Mouse (Mus musculus): Measurements from ENCODE around the gene Stx2.

Gene Stx2

DNA sequence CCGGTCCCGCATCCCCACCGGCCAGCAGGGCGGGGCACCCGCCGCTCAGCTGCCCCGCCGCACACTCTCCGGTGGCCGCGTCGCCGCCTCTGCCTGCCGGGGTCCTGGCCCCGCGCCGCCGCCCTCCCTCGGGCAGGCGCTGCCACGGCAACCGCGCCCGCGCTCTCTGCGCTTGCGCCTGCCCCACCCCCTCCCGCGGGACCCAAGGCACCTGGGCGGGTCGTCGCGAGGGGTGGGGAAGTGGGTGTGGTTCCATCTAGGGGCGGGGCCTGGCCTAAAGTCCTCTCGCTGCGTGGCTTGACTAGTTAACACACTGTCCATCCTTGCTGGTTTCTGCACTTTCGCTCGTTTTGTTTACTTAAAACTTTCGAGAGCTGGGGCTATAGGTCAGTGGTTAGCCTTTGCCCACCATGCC is at the start of gene Stx2:
Stx2 (minus strand) TSS at position 163 of the 415 bp plus-strand sequence.
- DNase-seq (ENCODE audit: low spot score in 2 of 2), result peak; percentile 92 to 93

DNA sequence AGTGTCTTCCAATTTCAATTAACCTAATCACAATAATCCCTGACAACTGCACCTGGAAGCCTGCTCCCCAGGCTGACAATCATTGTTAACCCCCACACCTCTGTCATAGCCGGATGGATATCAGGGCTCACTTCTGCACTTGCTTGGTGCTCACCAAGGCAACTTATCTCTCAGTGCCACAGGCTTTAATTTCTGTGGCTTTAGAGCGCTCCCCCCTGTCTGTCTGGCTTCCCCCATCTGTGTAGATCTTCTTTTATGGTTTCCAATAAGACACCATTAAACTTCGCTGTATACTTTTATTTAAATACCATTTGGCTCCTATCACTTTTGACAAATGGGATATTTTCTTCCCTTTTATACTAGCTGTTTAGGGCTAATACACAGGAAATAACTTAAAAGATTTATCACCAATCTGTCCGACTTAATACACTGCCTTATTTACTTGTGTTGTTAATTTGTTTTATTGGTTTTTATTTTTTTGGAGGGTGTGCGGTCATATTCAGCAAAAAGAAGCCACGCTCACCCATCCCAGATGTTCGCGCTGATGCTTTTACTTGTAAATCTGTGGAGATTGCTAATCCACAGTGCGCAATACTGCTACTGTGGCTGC is 46.4 kb upstream of the Stx2 start:
- no peak for DNase-seq (ENCODE audit: low spot score in 2 of 2)

DNA sequence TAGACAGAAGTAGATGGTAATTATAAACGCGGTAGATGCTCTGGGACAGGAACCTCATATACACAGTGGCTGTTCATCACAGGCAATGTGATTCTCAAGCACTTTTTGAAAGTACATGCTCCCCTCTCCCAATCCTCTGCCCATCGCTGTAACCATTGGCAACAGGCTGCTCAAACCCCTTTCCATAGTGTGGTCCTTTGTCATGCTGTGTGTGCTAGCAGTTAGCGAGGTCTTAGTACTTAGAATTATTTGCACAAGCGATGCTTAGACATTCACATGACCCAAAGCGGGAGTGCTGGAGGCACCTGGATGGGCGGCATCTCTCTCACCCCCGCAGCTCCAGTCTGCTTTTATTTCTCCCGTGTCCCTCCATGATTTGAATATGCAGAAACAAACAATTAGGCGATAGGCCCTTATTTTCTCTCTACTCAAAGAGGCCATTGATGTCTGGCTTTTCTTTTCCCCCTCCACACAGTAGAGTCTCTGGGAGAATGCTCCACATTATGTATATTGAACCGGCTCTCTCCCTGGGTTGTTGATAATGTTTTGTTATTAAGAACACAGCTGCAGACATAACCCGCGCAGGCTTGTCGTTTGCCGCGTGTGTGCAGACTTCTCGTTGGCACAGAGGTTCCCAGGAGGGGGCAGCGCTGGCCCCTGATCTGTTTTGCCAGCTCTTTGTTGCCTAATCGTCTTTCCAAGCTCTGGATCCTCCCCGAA is 44.4 kb upstream of the Stx2 start:
- DNase-seq (ENCODE audit: low spot score in 2 of 2), result no peak

DNA sequence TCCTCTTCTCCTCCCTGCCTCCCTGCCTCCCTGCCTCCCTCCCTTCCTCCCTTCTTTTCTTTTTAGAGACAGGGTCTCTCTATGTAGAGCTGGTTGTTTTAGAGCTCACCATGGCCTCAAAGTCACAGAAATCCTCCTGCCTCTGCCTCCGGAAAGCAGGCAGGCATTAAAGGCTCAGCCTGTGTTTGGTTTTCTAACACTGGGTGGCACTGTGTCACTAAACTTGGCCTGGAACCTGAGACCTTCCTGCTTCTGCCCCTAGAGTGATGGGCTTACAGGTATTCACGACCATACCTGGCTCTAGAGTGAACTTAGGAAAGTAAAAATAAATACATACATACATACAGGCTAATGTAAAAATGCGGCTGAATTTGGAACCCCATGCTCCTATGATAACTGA is 43.5 kb upstream of the Stx2 start:
- no peak for DNase-seq (ENCODE audit: low spot score in 2 of 2)

DNA sequence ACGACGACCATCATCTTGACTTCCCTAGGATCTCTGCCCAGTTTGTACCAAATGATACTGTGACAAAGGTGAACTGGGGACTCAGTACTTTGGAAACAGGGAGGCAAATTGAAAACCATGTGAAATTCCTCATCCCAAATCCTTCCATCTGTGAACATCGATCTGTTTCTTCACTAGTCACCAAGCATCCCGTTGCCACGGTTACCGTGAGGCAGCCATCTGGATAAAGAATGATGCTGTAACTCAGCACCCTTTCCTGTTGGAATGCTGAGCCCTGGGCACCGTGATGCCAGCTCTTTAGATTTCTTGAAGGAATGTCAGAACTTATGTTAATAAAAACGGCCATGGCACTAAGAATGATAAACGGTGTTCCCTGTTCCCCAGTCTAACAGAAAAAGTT is 41.0 kb upstream of the Stx2 start:
- no peak for DNase-seq (ENCODE audit: low spot score in 2 of 2)

DNA sequence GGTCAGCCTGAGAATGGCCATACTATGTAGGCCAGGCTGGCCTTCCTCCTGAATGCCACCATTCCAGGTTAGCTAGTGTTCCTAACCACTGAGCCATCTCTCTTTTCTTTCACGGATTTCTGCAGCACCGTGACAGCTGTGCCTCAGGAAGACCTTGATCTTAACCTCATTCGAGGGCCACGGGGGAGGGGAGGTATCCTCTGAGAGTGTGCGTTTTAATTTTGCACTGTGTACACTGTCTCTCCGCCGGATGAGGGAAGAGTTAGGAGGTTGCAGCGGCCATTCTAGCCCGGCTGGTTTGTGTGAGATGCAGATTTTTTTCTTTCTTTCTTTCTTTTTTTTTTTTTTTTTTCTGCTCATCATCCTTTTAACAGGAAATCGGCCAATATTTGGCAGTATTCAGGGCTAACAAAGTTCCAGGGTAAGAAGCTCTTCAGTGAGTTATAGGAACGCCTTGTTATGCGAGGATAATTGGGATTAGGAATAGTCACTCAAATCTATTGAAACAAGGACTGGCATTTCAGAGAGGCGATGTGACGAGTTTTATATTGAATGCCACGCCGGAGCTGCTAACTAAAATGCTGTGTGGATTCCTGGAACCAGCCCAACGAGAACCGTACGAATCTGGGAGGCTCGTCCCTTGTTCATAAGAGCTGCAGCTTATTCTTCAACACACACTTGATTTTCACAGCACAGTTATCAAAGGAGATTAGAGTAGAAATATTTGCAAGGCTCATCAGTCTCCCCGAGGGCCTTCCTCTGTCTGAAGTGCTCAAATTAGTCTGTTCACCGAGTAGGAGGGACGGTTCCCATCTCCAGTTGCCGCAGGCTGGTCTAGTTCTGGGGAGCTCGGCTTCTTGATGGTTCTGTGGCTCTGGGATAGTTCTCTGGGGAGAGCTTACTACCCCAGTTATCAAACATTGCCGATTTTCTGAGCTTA is 37.5 kb upstream of the Stx2 start:
- no peak for DNase-seq (ENCODE audit: low spot score in 2 of 2)

DNA sequence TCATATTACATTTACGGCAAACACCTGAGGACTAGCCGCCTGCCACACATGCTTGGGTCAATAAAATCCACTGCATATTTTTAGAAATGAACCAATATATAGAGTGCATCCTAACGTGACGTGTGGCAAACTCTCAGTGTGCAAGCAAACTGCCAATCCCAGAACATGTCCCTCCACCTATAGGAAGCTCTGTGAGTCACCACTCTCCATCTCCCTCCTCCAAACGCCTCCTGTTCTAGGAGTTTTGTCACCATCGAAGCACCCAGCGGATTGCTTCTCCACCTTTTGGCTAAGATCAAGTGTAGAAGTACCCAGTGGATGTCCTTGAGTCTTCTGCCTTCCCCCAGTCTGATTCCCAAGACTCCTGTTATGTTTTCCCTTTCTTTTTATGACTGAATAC is 29.4 kb upstream of the Stx2 start:
- DNase-seq (ENCODE audit: low spot score in 2 of 2), result no peak

DNA sequence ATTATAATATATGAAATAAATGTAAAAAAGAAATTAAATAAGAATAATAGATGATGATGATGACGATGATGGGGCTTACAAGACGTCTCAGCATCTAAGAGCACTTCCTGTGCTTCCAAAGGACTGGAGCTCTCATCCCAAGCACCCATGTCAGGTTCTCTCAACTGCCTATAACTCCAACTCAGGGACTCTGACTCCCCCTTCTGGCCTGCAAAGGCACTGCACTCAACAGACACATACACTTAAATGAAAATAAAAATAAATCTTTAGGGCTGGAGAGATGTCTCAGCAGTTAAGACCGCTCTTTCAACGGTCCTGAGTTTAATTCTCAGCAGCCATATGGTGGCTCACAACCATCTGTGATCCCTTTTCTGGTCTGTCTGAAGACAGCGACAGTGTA is 28.3 kb upstream of the Stx2 start:
- no peak for DNase-seq (ENCODE audit: low spot score in 2 of 2)

DNA sequence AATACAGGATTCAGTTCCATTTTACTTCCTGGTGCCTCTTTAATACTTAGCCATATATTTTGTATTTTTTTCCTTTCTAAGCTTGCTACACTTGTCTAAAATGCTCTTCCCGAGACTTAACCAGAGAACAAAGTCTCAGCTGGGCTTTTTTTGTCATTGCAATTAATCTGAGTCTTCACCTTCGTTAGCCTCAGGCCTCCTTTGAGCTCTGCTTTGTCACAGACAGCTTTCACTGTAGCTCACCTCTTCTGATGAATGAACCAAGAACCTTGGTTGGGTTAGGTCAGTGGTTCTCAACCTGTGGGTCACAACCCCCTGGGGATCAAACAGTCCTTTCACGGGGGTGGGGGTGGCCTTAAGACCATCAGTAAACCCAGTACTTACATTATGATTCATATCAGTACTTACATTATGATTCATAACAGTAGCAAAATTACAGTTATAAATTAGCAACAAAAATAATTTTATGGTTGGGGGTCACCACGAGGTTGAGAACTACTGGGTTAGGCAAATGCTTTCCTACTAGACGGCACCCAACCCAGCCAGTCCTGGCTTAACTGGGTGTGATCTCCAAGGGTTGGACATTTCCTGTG is 20.9 kb upstream of the Stx2 start:
- DNase-seq (ENCODE audit: low spot score in 2 of 2), result no peak

DNA sequence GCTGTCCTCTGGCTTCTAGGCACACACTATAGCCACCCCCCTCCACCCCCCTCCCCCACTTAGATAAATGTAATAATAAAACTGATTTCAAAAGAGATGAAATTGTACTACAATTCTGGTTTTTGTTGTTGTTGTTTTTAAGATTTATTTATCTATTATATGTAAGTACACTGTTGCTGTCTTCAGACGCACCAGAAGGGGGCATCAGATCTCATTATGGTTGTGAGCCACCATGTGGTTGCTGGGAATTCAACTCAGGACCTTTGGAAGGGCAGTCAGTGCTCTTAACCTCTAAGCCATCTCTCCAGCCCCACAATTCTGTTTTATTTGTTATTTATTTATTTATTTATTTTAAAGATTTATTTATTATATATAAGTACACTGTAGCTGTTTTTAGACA is 18.3 kb upstream of the Stx2 start:
- DNase-seq (ENCODE audit: low spot score in 2 of 2), result no peak

DNA sequence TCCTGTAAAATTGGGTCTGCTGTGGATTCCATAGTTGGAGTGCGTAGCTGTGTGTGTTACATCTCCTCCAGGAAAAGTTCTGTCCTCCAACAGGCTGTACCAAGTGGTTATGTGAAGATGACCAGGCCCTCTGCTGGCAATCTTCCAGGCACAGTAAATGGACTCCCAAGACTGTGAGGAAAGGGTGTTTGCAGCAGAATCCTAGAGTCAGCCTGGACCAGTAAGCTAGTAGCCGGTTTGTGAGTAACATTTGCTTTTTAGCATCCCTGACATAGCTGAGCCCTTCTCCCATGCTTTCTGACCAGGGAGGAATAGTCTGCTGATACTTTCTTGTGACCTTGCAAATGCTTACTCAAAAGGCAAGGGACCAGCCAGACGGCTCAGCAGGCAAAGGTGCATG is 17.8 kb upstream of the Stx2 start:
- no peak for DNase-seq (ENCODE audit: low spot score in 2 of 2)

DNA sequence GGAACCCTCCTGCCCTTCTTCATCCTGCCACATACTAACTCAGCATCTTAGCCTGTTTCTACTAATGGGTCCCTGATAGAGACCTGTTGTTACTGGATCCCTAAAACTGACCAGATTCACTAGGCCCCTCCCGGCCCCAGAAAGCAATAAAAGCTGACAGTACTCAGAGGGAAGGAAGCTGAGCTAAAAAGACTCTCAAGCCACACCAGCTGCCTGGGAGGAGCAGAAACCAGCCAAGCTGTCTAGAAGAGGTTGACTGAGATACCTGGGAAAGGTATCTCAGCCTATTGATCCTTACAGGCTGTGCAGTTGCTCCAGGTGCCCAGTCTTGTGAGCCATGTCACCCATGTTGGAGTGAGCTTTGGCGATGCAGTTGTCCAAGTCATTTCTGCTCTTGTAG is 17.4 kb upstream of the Stx2 start:
- no peak for DNase-seq (ENCODE audit: low spot score in 2 of 2)

DNA sequence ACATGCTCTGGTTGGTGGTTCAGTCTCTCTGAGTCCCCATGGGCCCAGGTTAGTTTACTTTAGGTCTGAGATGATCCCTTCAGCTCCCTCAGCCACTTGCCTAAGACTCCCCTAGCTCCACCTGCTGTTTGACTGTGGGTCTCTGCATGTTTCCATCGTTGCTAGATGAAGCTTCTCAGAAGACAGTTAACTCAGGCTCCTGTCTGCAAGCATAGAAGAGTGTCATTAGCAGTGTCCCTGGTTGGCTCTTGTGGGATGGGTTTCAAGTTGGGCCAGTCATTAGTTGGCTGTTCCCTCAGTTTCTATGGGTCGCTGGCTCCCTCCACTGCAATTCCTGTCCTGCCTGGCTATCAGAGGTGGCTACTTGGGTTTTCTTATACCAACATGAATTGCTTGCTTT is 16.7 kb upstream of the Stx2 start:
- DNase-seq (ENCODE audit: low spot score in 2 of 2), result no peak

DNA sequence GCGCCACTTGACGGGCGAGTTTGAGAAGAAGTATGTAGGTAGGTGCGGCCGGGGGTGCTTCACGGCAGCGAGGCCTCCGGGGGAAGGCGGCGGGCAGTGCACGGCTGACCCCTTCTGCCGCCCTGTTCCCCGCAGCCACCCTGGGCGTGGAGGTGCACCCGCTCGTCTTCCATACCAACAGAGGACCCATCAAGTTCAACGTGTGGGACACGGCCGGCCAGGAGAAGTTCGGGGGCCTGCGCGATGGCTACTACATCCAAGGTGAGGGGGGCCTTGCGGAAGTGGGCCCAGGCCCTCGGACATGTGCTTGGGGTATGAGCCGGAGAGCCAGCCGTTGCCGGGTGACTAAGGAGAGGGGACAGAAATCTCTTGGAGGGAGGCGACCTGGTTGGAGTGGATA is 12.4 kb upstream of the Stx2 start:
- peak; percentile 11 to 30 for DNase-seq (ENCODE audit: low spot score in 2 of 2)

DNA sequence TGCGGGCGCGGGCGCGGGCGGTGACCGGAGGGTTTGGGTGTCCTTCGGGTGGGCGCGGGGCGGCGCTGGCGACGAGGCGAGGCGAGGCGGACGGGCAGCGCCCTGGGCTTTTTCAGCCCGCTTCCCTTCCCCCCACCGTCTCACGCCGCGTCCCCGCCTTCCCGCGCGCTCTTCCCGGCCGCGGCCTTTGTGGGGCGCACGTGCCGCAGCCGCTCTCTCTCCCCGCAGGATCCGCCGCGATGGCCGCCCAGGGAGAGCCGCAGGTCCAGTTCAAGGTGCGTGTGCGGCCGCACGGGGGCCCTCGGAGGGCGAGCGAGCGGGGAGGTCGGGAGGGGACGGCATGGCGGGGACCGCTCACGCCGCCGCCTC is 11.9 kb upstream of the Stx2 start:
- DNase-seq (ENCODE audit: low spot score in 2 of 2), result no peak

DNA sequence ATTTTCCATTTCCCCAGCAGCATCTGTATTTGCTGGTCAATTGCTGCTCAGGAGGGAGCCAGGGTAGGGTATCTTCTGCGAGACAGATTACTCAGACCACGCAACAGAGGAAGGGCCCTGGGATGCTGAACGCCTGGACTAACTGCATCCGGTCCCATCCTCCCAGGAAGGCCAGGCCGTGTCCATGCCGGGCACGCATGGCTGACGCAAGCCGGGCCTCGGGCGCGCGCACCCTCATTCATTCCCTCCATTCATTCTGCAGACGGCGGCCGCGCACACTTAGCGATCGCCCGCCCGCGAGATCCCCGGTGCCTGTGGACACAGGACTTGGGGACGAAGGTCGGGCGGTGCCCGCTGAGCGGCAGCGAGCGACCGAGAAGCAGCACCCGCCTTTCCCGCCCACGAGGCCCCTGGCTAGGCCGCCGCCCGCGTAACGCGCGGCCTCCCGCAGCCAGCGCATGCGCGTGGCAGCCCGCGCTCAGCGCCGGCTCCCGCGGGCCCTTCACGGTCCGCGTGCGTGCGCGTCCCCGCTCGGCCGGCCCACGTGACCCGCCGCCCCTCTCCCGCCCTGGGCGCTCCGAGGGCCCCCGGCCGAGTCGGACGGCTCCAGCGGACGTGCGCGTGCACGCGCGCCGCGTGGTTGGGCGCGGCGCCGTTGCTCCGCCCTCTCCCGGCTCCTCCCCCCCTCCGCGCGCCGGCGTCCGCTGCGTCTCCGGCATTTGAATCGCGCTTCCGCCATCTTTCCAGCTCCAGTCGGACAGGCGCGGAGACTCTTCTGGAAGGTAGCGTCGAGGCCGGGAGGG is 11.3 kb upstream of the Stx2 start, which contains the start of gene Ran:
Ran (plus strand) TSS at position 573 of the 803 bp plus-strand sequence.
- DNase-seq (ENCODE audit: low spot score in 2 of 2), result peak; percentile 94 to 95

DNA sequence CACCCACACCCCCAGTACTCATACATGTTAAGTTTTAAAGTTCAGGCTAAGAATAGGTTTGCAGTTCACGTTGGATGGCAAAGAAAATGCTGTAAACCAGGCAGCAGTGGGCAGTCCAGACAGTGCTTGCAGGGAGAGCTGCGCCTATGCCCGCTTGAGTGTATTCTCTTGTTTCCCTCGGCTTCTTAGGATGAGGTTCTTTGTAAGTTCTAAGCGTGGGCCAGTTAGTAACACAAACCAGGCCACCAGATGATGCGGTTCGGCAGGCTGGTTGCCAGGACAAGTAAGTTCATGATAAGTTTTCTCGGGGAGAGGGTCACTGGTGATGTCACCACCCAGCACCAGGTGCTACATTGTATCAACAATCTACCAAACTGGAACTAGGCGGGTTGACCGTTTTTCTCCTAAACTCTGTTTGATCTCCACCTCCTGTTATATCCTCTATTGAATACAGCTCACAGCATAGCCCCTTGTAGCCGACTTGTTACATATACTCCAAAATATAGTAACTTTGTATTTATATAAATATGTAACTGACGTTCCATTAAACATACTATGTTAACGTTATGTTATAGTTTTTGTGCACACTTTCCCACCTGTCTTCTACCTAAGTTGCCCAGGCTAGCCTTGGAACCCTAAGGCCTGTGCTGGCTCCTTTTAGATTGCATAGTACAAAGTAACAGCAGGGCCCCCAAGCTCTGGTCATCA is 10.6 kb upstream of the Stx2 start:
- DNase-seq (ENCODE audit: low spot score in 2 of 2), result no peak

DNA sequence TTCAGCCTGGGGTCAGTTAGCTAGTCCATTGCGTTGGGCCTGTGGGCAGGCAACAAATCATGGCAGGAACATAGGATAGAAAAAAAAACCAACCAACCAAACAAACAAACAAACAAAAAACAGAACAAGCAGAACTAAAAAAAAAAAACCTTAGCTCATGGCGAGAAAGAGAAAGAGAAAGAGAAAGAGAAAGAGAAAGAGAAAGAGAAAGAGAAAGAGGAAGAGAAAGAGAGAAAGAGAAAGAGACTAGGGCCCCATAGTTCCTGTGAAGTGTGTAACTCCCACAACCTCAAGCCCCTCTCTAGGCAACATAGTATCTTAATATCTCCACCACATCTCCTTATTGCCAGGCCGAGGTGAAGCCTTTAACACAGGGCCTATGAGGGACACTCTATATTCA is 8.0 kb upstream of the Stx2 start:
- DNase-seq (ENCODE audit: low spot score in 2 of 2), result no peak

DNA sequence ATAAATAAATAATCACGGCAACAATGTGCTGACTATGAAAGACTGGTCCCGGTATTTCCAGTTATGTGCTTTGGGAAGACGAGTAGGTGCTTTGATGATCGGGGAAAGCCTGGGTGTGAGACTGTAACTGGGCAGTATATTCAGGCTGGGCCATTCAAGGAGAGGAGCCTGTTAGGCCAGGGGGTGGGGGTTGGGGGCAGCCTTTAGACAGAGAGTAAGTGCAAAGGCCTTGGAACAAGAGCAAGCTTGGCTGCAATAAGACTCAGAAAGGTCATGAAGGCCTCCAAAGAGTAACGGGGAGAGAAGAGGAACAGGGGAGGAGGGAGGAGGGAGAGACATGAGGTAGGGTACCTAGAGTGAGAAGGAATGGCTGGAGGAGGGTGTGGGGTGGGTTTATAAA is 7.2 kb upstream of the Stx2 start:
- no peak for DNase-seq (ENCODE audit: low spot score in 2 of 2)

DNA sequence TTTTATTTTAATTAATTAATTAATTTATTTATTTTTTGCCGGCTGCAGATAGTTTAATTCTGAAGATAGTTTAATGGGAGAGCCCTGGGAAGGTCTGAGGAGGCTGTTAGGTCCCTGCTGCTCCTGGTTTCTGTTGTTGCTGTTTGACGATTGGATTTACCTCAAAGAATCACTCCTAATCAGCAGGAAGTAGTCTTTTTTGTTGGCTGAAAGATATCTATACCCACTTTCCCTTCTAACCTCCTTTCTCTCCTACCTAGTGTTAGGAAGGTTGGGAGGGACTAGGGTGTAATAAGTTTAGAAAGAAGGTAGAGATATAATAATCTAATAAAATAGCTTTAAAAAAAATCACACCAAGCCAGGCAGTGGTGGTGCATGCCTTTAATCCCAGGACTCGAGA is 6.6 kb upstream of the Stx2 start:
- no peak for DNase-seq (ENCODE audit: low spot score in 2 of 2)

DNA sequence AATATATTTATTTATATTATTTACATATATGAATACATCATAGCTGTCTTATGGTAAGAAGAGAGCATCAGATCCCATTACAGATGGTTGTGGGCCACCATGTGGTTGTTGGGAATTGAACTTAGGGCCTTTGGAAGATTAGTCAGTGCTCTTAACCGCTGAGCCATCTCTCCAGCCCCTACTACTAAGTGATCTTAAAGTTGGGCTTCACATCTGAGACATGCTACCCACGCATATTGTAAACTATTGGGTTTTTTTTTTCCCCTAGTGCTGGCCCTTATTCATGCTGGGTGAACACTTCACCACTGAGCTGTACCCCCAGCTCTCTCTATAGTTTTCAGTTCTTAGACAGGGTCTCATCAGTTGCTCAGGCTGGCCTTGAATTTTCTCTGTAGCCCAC is 2.6 kb upstream of the Stx2 start:
- DNase-seq (ENCODE audit: low spot score in 2 of 2), result no peak
